In the genomic region with DNA sequence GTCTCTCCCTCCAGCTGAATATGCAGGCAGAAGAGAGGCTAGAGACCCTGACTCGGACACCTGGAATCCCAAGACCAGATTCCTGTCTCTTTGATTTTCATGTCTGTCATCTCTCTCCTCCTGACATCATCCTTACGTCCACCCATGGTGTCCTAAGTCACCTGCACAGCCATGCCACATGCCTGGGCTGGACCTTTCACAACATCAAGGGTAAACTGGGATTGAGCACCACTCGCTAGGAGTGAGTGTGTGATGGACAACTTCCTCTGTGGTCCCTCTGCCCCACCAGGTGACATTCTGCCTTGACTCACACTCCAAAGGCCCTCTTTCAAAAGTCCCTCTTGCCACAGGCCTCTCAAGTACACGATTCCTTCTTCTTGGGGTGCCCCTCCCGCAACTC, we compare ENCODE assay signal across 25 mouse cellular contexts.
DNase-seq lines count a peak whose midpoint lies in the region; ATAC-seq and TF ChIP-seq lines count a peak whose summit lies in the region.
"Had no signal": no experiment of that assay in that cellular context is flagged by ENCODE, and none has a peak within 500 bp of the region (broad histone marks: within the 10 kb centered on the region; RNA-seq: fewer than 3 reads in every experiment).

No protein-coding gene starts in this region.

- no peaks in the 10 kb centered on the region for H3K36me3 ChIP-seq in megakaryocyte, embryonic 14.5 days (replicated peaks; ENCODE audit: low read length)
- no peaks in the 10 kb centered on the region for H3K36me3 ChIP-seq in testis, adult 2 months (ENCODE audit: control insufficient read depth, insufficient read depth, low read length)
- H3K36me3 ChIP-seq in limb, embryonic 13.5 days = no peaks in the 10 kb centered on the region
- H3K36me3 ChIP-seq: heart, embryonic 12.5 days; heart, embryonic 15.5 days; hindbrain, embryonic 13.5 days had no signal

- intact Hi-C loops in heart, postnatal 14 days (cut with DNase I) = no loop called here

- no peak overlapping the region for H3K4me2 ChIP-seq in limb, embryonic 13.5 days (replicated peaks)
- H3K4me2 ChIP-seq: heart, embryonic 15.5 days; hindbrain, embryonic 13.5 days had no signal

- H3K27me3 ChIP-seq in megakaryocyte, embryonic 14.5 days (replicated peaks) = no peaks in the 10 kb centered on the region
- no peaks in the 10 kb centered on the region for H3K27me3 ChIP-seq in testis, adult 2 months (ENCODE audit: control insufficient read depth, insufficient read depth, low read length)
- H3K27me3 ChIP-seq in limb, embryonic 13.5 days = no peaks in the 10 kb centered on the region; the same call in none of the 2 replicates
- H3K27me3 ChIP-seq: heart, embryonic 15.5 days; hindbrain, embryonic 13.5 days had no signal

- H3K9me3 ChIP-seq in megakaryocyte, embryonic 14.5 days = peaks cover 71% of the 10 kb centered on the region
- H3K9me3 ChIP-seq in limb, embryonic 13.5 days = no peaks in the 10 kb centered on the region
- H3K9me3 ChIP-seq: heart, embryonic 12.5 days; heart, embryonic 15.5 days; hindbrain, embryonic 13.5 days had no signal

- no peaks in the 10 kb centered on the region for H3K4me1 ChIP-seq in megakaryocyte, embryonic 14.5 days
- peaks cover 27% of the 10 kb centered on the region for H3K4me1 ChIP-seq in testis, adult 2 months (ENCODE audit: control insufficient read depth, insufficient read depth, low read length)
- H3K4me1 ChIP-seq in limb, embryonic 13.5 days = peaks cover 27% of the 10 kb centered on the region

- no peak for ATAC-seq in megakaryocyte, adult 5-6 weeks (ENCODE audit: poor library complexity, severe bottlenecking)
- no peak for ATAC-seq in limb, embryonic 13.5 days (ENCODE audit: low FRiP score, low read depth)
- ATAC-seq: CD4-positive, CD25-positive, alpha-beta regulatory T cell, adult 4 months; forebrain, embryonic 16.5 days had no signal

- TF ChIP-seq CTCF in testis, adult 2 months (IDR thresholded peaks at IDR 0.05; ENCODE audit: control insufficient read depth, insufficient read depth, insufficient replicate concordance, low read depth, low read length) = no peak

- H3K27ac ChIP-seq in testis, adult 2 months (ENCODE audit: control insufficient read depth, insufficient read depth, low read depth, low read length) = peak overlapping the region; percentile 63
- H3K27ac ChIP-seq in limb, embryonic 13.5 days = 0 out of 2 replicates have a peak overlapping the region, but pooled peaks have one; percentile 39
- H3K27ac ChIP-seq: gastrocnemius, adult 2 months; heart, embryonic 15.5 days; hindbrain, embryonic 13.5 days had no signal

- no peak for TF ChIP-seq POLR2A in testis, adult 2 months (IDR thresholded peaks at IDR 0.05; ENCODE audit: control insufficient read depth, low read depth, low read length)

- DNase-seq in heart, adult 11 months = peak; percentile 70
- DNase-seq in heart, postnatal 14 days = no peak
- DNase-seq in testis, postnatal 10 days (ENCODE audit: low spot score) = no peak
- no peak for DNase-seq in spleen, postnatal 14 days (ENCODE audit: low spot score in 2 of 2)
- DNase-seq: adrenal gland, adult 2 months; adrenal gland, postnatal 14 days; cerebellum, adult 11-12 months; cerebellum, adult 8-10 months; cerebellum, postnatal 10 days; cerebellum, postnatal 36 days; embryo, embryonic 11 days; gastrocnemius, adult 2 months; gastrocnemius, postnatal 14 days; heart, adult 18-20 months; heart, postnatal 10 days; heart, postnatal 4 days had no signal

- H3K9ac ChIP-seq in limb, embryonic 13.5 days = no peak overlapping the region
- H3K9ac ChIP-seq: heart, embryonic 12.5 days; heart, embryonic 15.5 days; hindbrain, embryonic 13.5 days had no signal

- 75% methylated on average over 5 of the region's 5 CpGs for WGBS in limb, embryonic 13.5 days

- peak overlapping the region; percentile 23 for H3K4me3 ChIP-seq in megakaryocyte, embryonic 14.5 days (replicated peaks)
- H3K4me3 ChIP-seq in testis, adult 2 months (ENCODE audit: control insufficient read depth, low read depth, low read length) = peak overlapping the region; percentile 87
- no peak overlapping the region for H3K4me3 ChIP-seq in limb, embryonic 13.5 days
- H3K4me3 ChIP-seq: gastrocnemius, adult 2 months; heart, embryonic 12.5 days; heart, embryonic 15.5 days; hindbrain, embryonic 13.5 days had no signal
